Mouse (Mus musculus) E14TG2a.4 (cell line): Measurements from ENCODE around the gene Slc16a6.

ENCODE experiments used
- CTCF ChIP-seq: conservative IDR thresholded peaks from 2 replicates; pipeline ENCODE4 v1.5.1; 2014; ENCODE audit warnings: low read length
- NANOG ChIP-seq: IDR thresholded peaks from 2 replicates; pipeline ENCODE4 v1.6.1; 2014; ENCODE audit warnings: borderline replicate concordance, low read length, mixed read lengths
- POU5F1 ChIP-seq: IDR thresholded peaks from 2 replicates; pipeline ENCODE4 v1.6.1; 2014; ENCODE audit warnings: low read length, borderline replicate concordance

GRCm38 (mm10) chr11:109419961-109420566, 53.3 kb downstream of the Slc16a6 start:
- TF ChIP-seq CTCF: no peak
- TF ChIP-seq POU5F1: no peak
- TF ChIP-seq NANOG: no peak
